Mouse (Mus musculus) embryonic facial prominence, embryonic 13.5 days (tissue): ENCODE results near the gene Nxpe4. TPM values are rescaled to one million over a fixed set of nuclear protein-coding genes. Genes with fewer than 3 reads are reported as not detected.

Experiments
- ATAC-seq: fragments of 200-750 bp; cut with Nextera tagmentation; 2 replicates; pipeline ENCODE4 v1.8.0; 2017; ENCODE audit warnings: low read depth; ENCODE audit not compliant: insufficient number of reproducible peaks, insufficient read depth, low FRiP score, low TSS enrichment
- H3K27ac ChIP-seq: fragments of 300-500 bp; sonication (generic); 2 replicates; pipeline ENCODE4 v1.5.1; 2015; ENCODE audit warnings: moderate library complexity, mild to moderate bottlenecking, inconsistent platforms
- H3K27me3 ChIP-seq: fragments of 300-500 bp; sonication (generic); 2 replicates; pipeline ENCODE4 v1.6.1; 2015; ENCODE audit warnings: mild to moderate bottlenecking, inconsistent platforms
- H3K36me3 ChIP-seq: fragments of 300-500 bp; sonication (generic); 2 replicates; pipeline ENCODE4 v1.6.1; 2015; ENCODE audit warnings: mild to moderate bottlenecking, inconsistent platforms
- H3K4me1 ChIP-seq: fragments of 300-500 bp; sonication (generic); 2 replicates; pipeline ENCODE4 v1.6.1; 2015; ENCODE audit warnings: inconsistent platforms
- H3K4me2 ChIP-seq: fragments of 300-500 bp; sonication (generic); 2 replicates; pipeline ENCODE4 v1.6.1; 2015; ENCODE audit warnings: moderate library complexity, mild to moderate bottlenecking, inconsistent platforms
- H3K4me3 ChIP-seq: fragments of 300-500 bp; sonication (generic); 2 replicates; pipeline ENCODE4 v1.5.1; 2015; ENCODE audit warnings: mild to moderate bottlenecking, inconsistent platforms
- H3K9ac ChIP-seq: fragments of 300-500 bp; sonication (generic); 2 replicates; pipeline ENCODE4 v1.6.1; 2015; ENCODE audit warnings: mild to moderate bottlenecking, inconsistent platforms
- H3K9me3 ChIP-seq: fragments of 300-500 bp; sonication (generic); 2 replicates; pipeline ENCODE4 v1.6.1; 2016; ENCODE audit warnings: inconsistent platforms
- WGBS: fragments of 180-500 bp; shearing (Covaris S2); methylation state at CpG from one replicate; pipeline ENCODE4 v1.1.7; 2015; ENCODE audit warnings: mixed read lengths; 5-methylcytosine and 5-hydroxymethylcytosine counted together
- polyA plus RNA-seq: library from polyadenylated mRNA; unstranded; fragments of >200 nt; fragmentation: Nextera tagmentation; extraction: Ambion mirVana; gene quantifications from 2 replicates; pipeline ENCODE4 v1.2.1, GENCODE M21; 2015

Nxpe4 gene
- polyA plus RNA-seq, 1 experiment from 2014 or later: 8.2 TPM

DNA sequence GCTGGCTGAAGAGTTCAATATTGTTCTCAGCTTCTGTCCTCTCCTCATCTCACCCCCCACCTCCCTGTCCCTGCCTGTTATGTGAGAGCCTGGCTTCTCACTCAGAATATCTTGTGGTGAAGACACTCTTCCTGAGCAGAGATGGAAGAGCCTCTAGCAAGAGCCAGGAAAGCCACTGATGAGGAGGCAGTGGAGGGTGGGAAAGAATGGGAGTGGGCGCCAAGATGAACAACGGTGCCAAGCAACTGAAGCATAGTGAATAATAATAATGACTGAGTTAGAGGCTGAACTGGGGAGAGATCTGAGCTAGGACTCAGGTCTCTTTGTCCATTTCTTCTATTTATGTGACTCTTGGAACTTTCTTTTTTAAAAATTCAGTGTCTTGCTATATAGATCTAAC lies 80.9 kb downstream of the Nxpe4 start:
- H3K4me3 ChIP-seq: no peak overlapping the region
- H3K9ac ChIP-seq: no peak overlapping the region
- H3K27ac ChIP-seq: no peak overlapping the region
- no peak overlapping the region for H3K4me2 ChIP-seq
- no peak for ATAC-seq
- H3K9me3 ChIP-seq: no peaks in the 10 kb centered on the region
- 91% methylated on average over 2 of the region's 2 CpGs for WGBS
- H3K36me3 ChIP-seq: no peaks in the 10 kb centered on the region
- H3K4me1 ChIP-seq: peaks cover 4% of the 10 kb centered on the region; the same call in 1 of the 2 replicates
- no peaks in the 10 kb centered on the region for H3K27me3 ChIP-seq

DNA sequence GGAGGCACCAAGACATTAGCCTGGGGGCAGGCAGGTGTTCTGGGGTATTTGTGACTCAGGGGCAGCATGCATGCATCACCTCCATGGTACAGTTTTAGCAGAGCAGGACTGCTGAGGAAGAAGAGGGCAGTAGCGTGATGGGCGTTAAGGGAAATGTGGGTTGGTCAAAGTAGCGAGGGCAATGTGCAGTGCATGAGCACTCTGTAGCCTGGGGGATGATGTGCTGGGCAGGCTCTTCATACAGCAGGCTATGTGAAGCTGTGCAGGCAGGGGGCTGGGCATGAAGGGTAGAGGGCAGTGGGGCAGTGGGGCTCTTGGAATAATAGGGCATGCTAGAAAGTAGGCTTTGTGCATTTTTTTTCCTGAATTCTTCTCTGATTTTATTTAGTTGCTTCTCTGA lies 82.4 kb downstream of the Nxpe4 start:
- no peak overlapping the region for H3K4me2 ChIP-seq
- no peak overlapping the region for H3K27ac ChIP-seq
- 64% methylated on average over 3 of the region's 3 CpGs for WGBS
- no peak overlapping the region for H3K4me3 ChIP-seq
- no peaks in the 10 kb centered on the region for H3K9me3 ChIP-seq
- no peaks in the 10 kb centered on the region for H3K36me3 ChIP-seq
- H3K9ac ChIP-seq: no peak overlapping the region
- H3K4me1 ChIP-seq: peaks cover 4% of the 10 kb centered on the region; the same call in 1 of the 2 replicates
- H3K27me3 ChIP-seq: peaks cover 5% of the 10 kb centered on the region; the same call in 1 of the 2 replicates
- ATAC-seq: peak; percentile 62; the same call in 1 of the 2 replicates

DNA sequence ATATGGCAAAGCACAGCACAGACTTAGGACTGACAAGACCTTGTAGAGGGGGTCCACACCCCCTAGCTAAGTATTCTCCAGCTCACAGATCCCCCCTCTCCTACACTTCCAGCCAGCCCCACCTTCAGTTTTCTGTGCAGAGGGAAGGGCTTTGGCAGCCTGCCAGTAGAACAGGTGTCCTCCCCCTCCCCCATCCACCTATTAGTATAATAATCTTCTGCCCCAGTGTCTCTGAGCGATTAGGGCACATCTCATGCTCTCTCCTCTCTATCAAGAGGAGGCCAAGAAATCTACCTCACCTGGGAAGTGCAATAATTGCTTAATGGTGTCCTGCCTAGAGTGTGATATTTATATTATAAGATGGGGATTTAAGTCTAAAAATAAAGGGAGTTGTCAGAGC lies 83.7 kb downstream of the Nxpe4 start:
- H3K9me3 ChIP-seq: no peaks in the 10 kb centered on the region
- no peak for ATAC-seq
- peaks cover 5% of the 10 kb centered on the region; the same call in 1 of the 2 replicates for H3K27me3 ChIP-seq
- WGBS: 66% methylated on average over 1 of the region's 1 CpGs
- H3K36me3 ChIP-seq: no peaks in the 10 kb centered on the region
- H3K27ac ChIP-seq: no peak overlapping the region
- peaks cover 4% of the 10 kb centered on the region; the same call in 1 of the 2 replicates for H3K4me1 ChIP-seq
- no peak overlapping the region for H3K4me2 ChIP-seq
- H3K4me3 ChIP-seq: no peak overlapping the region
- H3K9ac ChIP-seq: no peak overlapping the region

DNA sequence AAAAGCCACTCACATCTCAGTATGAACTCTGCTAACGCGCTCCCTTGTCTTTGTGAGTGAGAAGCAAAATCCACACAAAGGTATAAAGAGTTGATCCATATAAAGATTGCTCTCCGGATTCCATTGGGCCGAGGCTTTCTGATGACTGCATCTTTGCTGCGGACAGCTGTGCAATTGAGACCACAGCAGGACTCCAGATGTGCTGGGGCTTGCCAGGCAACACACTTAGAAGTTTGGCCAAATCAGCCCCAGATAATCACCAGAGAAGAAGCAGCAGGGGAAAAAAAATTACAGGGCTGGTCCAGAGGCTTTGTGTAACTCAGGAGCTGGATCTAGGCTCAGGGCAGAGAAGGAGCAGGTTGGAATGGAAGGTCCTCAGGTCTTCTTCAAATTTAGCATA lies 85.5 kb downstream of the Nxpe4 start:
- no peak for ATAC-seq
- H3K9ac ChIP-seq: no peak overlapping the region
- WGBS: 38% methylated on average over 5 of the region's 5 CpGs
- H3K4me3 ChIP-seq: no peak overlapping the region
- H3K27me3 ChIP-seq: peaks cover 8% of the 10 kb centered on the region; the same call in 1 of the 2 replicates
- no peaks in the 10 kb centered on the region for H3K9me3 ChIP-seq
- H3K4me2 ChIP-seq: no peak overlapping the region
- peaks cover 5% of the 10 kb centered on the region; the same call in 1 of the 2 replicates for H3K4me1 ChIP-seq
- no peak overlapping the region for H3K27ac ChIP-seq
- H3K36me3 ChIP-seq: no peaks in the 10 kb centered on the region

DNA sequence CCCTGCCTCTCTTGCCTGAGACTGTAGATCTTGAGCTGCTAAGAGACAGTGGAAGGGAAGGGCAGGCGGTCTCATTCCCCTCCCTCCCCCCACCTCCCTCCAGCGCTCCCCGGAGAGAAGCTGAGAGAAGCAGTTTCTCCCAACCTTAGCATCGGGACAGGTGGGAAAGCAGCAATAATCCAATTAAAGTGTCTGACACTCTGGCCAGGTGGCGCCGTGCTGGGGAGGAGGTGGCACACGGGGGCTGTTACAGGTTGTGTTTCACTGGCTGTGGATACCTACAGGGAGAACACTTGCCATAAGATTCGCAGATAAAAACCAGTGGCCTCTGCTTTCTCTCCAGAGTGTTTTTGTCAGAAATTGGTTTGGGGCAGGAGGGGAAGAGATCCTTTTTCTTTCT lies 90.4 kb downstream of the Nxpe4 start:
- Histone ChIP-seq H3K27me3 (peaks cover 14% of the 10 kb centered on the region), H3K9me3 (no peaks in the 10 kb centered on the region), H3K9ac (no peak overlapping the region), H3K27ac (no peak overlapping the region), H3K4me2 (peak overlapping the region; percentile 5; the same call in 1 of the 2 replicates), H3K4me3 (no peak overlapping the region), H3K36me3 (no peaks in the 10 kb centered on the region), H3K4me1 (peaks cover 6% of the 10 kb centered on the region; the same call in 1 of the 2 replicates)
- WGBS: 6% methylated on average over 8 of the region's 8 CpGs
- no peak for ATAC-seq

DNA sequence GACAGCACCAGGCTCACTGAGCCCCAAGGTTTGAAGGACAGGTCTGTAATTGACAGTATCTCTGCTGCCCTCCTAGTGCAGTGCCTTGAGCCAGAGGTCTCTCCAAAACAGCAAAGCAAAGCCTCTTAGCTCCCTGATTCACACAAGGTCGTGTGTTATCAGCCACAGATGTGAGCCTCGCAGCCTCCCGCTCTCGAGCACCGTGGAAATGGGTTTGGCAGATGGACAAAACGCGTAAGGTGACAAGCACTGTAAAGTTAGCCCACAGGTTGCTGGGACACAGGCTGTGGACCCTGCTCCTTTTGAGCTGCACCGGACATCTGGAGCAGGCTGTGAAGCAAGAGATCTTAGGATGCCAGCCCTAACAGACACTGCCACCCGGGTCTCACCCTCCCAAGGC lies 95.2 kb downstream of the Nxpe4 start:
- peaks cover 11% of the 10 kb centered on the region; the same call in 1 of the 2 replicates for H3K4me1 ChIP-seq
- no peaks in the 10 kb centered on the region for H3K9me3 ChIP-seq
- ATAC-seq: no peak
- H3K9ac ChIP-seq: no peak overlapping the region
- H3K4me3 ChIP-seq: no peak overlapping the region
- no peak overlapping the region for H3K27ac ChIP-seq
- no peak overlapping the region for H3K4me2 ChIP-seq
- H3K36me3 ChIP-seq: no peaks in the 10 kb centered on the region
- H3K27me3 ChIP-seq: peaks cover 9% of the 10 kb centered on the region
- 58% methylated on average over 9 of the region's 9 CpGs for WGBS

DNA sequence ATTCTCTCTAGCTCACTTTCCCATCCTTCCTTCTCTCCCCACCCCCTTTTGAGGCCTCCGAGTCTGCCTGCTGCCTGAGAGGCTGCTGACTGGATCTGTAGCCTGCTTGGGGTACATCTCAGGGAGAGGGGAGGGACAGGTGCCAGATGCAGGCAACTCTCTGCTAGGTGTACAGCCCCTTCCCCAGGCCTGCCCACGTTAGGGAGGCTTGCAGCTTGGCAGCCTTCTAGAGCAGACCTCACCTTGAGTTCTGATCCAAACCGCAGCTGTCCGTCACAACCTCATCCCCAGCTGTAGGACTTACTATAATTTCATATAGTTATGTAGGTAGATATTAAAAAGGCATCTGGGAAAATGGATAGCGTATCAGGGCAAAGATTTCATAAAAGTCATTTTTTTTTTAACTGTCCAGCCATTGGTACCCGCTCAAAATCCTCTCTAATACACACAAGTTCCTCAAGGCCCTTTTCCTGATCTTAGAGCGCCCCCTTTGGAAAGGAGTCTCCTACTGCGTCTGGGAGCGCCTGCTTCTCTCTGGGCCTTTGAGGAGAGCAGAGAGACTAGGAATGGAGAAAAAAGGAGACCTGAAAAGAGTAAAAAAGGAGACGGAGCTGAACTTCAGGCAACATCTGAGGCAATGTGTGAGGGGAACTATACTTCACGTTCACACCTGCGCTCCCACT lies 96.1 kb downstream of the Nxpe4 start:
- ATAC-seq: no peak

DNA sequence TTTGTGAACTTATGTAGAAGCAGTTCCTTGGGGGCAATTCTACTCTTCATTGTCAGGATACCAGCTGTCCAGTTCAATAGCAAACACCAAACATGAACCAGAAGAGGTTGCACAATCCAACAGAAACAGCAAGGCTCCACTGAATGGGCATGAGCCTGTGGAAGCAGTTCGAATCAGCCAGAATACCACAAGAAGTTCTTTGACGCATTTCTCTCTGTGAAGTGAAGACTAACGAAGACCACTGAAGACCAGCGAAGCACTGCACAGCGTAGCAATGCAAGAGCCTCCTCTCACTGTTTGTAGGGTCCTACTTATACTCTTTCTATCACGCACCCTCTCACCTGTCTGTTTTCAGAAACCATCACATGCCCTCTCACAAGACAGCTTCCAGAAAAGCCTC lies 102.8 kb downstream of the Nxpe4 start:
- H3K9me3 ChIP-seq: no peaks in the 10 kb centered on the region
- no peak overlapping the region for H3K4me2 ChIP-seq
- peaks cover 4% of the 10 kb centered on the region; the same call in 1 of the 2 replicates for H3K4me1 ChIP-seq
- H3K27me3 ChIP-seq: no peaks in the 10 kb centered on the region
- H3K27ac ChIP-seq: no peak overlapping the region
- H3K36me3 ChIP-seq: no peaks in the 10 kb centered on the region
- no peak overlapping the region for H3K9ac ChIP-seq
- no peak for ATAC-seq
- WGBS: 93% methylated on average over 6 of the region's 6 CpGs
- no peak overlapping the region for H3K4me3 ChIP-seq

More for the DNA sequence above, 96.1 kb downstream of the Nxpe4 start:
- Histone ChIP-seq H3K4me2 (no peak overlapping the region), H3K36me3 (no peaks in the 10 kb centered on the region), H3K9me3 (no peaks in the 10 kb centered on the region), H3K9ac (0 out of 2 replicates have a peak overlapping the region, but pooled peaks have one; percentile 16), H3K27ac (no peak overlapping the region), H3K4me1 (peaks cover 5% of the 10 kb centered on the region; the same call in 1 of the 2 replicates), H3K27me3 (peaks cover 2% of the 10 kb centered on the region), H3K4me3 (no peak overlapping the region)
- WGBS: 36% methylated on average over 12 of the region's 12 CpGs

DNA sequence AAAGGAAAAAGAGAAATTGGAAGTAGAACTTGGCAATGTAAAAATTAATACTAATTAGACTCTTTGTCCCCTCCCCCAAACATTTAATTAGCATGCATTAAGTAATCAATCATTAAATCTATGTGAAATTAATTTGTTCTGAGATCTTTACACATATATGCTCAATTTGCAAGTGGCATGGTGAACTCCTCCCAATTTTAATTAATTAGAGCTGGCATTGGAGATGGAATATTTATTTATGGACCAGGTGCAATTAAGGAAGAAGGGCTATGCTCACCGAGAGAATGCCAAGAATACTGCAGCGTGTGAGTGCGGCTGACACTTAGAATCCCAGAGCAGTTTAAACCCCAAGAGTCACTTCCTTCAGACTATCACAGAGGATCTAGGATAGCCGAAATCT lies 103.7 kb downstream of the Nxpe4 start:
- H3K4me3 ChIP-seq: no peak overlapping the region
- H3K36me3 ChIP-seq: no peaks in the 10 kb centered on the region
- ATAC-seq: no peak
- WGBS: 79% methylated on average over 4 of the region's 4 CpGs
- peaks cover 4% of the 10 kb centered on the region; the same call in 1 of the 2 replicates for H3K4me1 ChIP-seq
- no peaks in the 10 kb centered on the region for H3K27me3 ChIP-seq
- no peak overlapping the region for H3K9ac ChIP-seq
- H3K27ac ChIP-seq: no peak overlapping the region
- H3K4me2 ChIP-seq: no peak overlapping the region
- no peaks in the 10 kb centered on the region for H3K9me3 ChIP-seq

DNA sequence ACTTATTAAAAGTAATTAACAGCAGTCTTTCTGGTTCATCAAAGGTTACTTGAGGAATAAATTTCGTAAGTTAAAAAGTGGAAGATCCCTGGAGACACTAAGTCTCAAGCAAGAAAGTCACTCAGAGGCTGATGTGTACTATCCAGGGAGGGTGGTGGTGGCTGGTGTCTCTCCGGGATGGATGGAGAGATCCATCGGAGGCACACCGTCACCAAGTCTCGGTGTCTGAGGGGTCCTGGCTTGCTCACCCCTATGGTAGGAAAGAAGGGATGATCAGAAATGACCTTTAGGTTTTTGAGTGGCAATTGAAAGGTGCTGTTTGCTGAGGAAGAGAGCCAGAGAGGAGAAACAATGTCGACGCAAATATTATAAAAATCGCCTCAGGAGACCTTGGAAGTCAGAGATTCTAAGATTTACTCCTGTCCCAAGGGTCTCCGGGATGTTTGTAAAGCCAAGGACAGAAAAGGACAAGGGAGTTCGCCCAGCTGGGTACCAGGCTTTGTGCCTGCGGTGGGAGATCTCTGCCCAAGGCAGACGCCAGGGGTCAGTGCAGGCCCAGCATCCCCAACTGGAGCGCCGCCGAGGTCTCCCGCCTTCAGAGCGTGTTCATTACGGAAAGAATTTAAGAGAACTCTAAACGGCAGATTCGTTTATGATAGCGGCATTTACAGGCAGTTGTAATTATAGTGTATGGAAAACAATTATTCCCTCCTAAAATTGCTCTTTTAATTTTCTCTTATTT lies 104.6 kb downstream of the Nxpe4 start:
- Histone ChIP-seq H3K4me2 (peak overlapping the region; percentile 90), H3K9me3 (no peaks in the 10 kb centered on the region), H3K4me3 (peak overlapping the region; percentile 48), H3K36me3 (no peaks in the 10 kb centered on the region), H3K9ac (peak overlapping the region; percentile 73), H3K27ac (no peak overlapping the region), H3K27me3 (no peaks in the 10 kb centered on the region), H3K4me1 (peaks cover 4% of the 10 kb centered on the region; the same call in 1 of the 2 replicates)
- 12% methylated on average over 21 of the region's 21 CpGs for WGBS
- ATAC-seq: peak; percentile 69; the same call in 1 of the 2 replicates

DNA sequence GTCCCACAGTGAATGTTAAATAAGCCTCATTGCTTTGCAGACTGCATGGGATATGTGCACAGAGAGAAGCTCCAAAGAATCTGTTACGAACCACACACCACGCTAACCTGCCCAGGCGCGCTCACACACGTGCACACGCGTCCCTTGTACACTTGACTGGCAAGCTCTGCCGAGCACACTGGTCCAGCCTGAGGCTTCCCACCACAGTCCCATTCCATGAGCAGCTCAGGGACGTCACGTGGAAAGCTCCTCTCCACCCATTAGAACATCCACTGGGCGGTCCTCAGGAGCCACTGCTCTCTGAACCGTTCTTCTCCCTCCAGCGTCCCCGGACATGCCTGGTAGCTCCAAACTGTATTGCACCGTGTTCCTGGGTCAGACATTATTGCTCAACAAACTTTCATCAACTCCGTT lies 105.2 kb downstream of the Nxpe4 start:
- Histone ChIP-seq H3K4me3 (peak overlapping the region; percentile 48), H3K9ac (peak overlapping the region; percentile 73), H3K4me1 (peaks cover 4% of the 10 kb centered on the region; the same call in 1 of the 2 replicates), H3K4me2 (peak overlapping the region; percentile 90), H3K27me3 (no peaks in the 10 kb centered on the region), H3K36me3 (no peaks in the 10 kb centered on the region), H3K9me3 (no peaks in the 10 kb centered on the region), H3K27ac (no peak overlapping the region; the same call in 1 of the 2 replicates)
- ATAC-seq: peak; percentile 62; the same call in 1 of the 2 replicates
- 1% methylated on average over 16 of the region's 16 CpGs for WGBS
